Mouse (Mus musculus) CH12.LX (cell line): ENCODE results near the gene Retn. TPM values are rescaled to one million over a fixed set of nuclear protein-coding genes. Genes with fewer than 3 reads are reported as not detected.

Experiments
- DNase-seq: peaks from one replicate; pipeline ENCODE4 v3.0.0-alpha.2; 2013; ENCODE audit errors: extremely low read depth
- H3K27ac ChIP-seq: 2 replicates; pipeline ENCODE4 v1.5.1; 2012; ENCODE audit warnings: low read depth, mild to moderate bottlenecking, control low read depth, moderate library complexity; ENCODE audit not compliant: insufficient read depth
- H3K27me3 ChIP-seq: replicated peaks from 2 replicates; pipeline ENCODE3; 2012; ENCODE audit warnings: inconsistent platforms
- H3K36me3 ChIP-seq, 2 experiments: replicated peaks in 1 of 2; 2 replicates each; pipeline versions ENCODE3 to v1.6.1; 2012; ENCODE audit warnings: inconsistent platforms in 1 of 2, low read length in 1 of 2, mild to moderate bottlenecking in 1 of 2, mixed read lengths in 1 of 2, moderate library complexity in 1 of 2; ENCODE audit not compliant: control insufficient read depth in 1 of 2, insufficient read depth in 1 of 2
- H3K4me1 ChIP-seq, 2 experiments: 2 replicates each; pipeline ENCODE4 v1.6.1; 2012; ENCODE audit warnings: inconsistent platforms in 1 of 2, moderate library complexity in 1 of 2; ENCODE audit not compliant: insufficient read depth in 2 of 2, control insufficient read depth in 1 of 2
- H3K4me2 ChIP-seq: 2 replicates; pipeline ENCODE4 v1.6.1; 2012; ENCODE audit warnings: low read depth, mild to moderate bottlenecking, control low read depth; ENCODE audit not compliant: poor library complexity, insufficient read depth, severe bottlenecking
- H3K4me3 ChIP-seq, 3 experiments: fragments of 150-350 bp in 1 of 3; sonication (generic) in 1 of 3; replicated peaks in 1 of 3; 2 replicates each; pipeline versions ENCODE3 to v1.5.1; 2011 to 2012; ENCODE audit warnings: low read depth in 2 of 3, low read length in 2 of 3, mild to moderate bottlenecking in 2 of 3, moderate library complexity in 2 of 3, control low read depth in 1 of 3, improper control_type of control experiment in 1 of 3, inconsistent platforms in 1 of 3, mixed read lengths in 1 of 3; ENCODE audit not compliant: poor library complexity in 1 of 3
- H3K79me2 ChIP-seq: replicated peaks from 2 replicates; pipeline ENCODE4 v1.6.1; 2012; ENCODE audit warnings: mild to moderate bottlenecking, moderate library complexity; ENCODE audit not compliant: control insufficient read depth, poor library complexity, insufficient read depth, severe bottlenecking; ENCODE audit errors: extremely low read depth
- H3K9ac ChIP-seq: 2 replicates; pipeline ENCODE4 v1.6.1; 2012; ENCODE audit warnings: low read depth, mild to moderate bottlenecking, control low read depth, moderate library complexity; ENCODE audit not compliant: insufficient read depth
- H3K9me3 ChIP-seq: replicated peaks from 2 replicates; pipeline ENCODE3; 2012; ENCODE audit warnings: low read length, inconsistent platforms, mixed read lengths
- CHD1 ChIP-seq: IDR thresholded peaks from 2 replicates; pipeline ENCODE4 v1.6.1; 2012; ENCODE audit warnings: low read depth, low read length, improper control_type of control experiment, inconsistent platforms
- E2F4 ChIP-seq: IDR thresholded peaks from 2 replicates; pipeline ENCODE4 v1.6.1; 2011; ENCODE audit warnings: low read depth, low read length, improper control_type of control experiment; ENCODE audit not compliant: insufficient replicate concordance
- EP300 ChIP-seq: IDR thresholded peaks from 2 replicates; pipeline ENCODE4 v1.6.1; 2011; ENCODE audit warnings: low read length, improper control_type of control experiment
- ETS1 ChIP-seq: conservative IDR thresholded peaks from 2 replicates; pipeline ENCODE4 v1.6.1; 2012; ENCODE audit warnings: low read depth, mild to moderate bottlenecking, inconsistent platforms, low read length, improper control_type of control experiment, moderate library complexity
- HCFC1 ChIP-seq: IDR thresholded peaks from 2 replicates; pipeline ENCODE4 v1.6.1; 2012; ENCODE audit warnings: low read depth, mild to moderate bottlenecking, inconsistent platforms, low read length, improper control_type of control experiment
- JUN ChIP-seq: IDR thresholded peaks from 2 replicates; pipeline ENCODE4 v1.6.1; 2011; ENCODE audit warnings: low read depth, mild to moderate bottlenecking, low read length, improper control_type of control experiment, moderate library complexity; ENCODE audit not compliant: insufficient read depth
- KAT2A ChIP-seq: IDR thresholded peaks from 2 replicates; pipeline ENCODE4 v1.6.1; 2012; ENCODE audit warnings: low read length, improper control_type of control experiment, inconsistent platforms; ENCODE audit not compliant: insufficient replicate concordance
- MAFK ChIP-seq: IDR thresholded peaks from 2 replicates; pipeline ENCODE4 v1.6.1; 2011; ENCODE audit warnings: low read length, improper control_type of control experiment; ENCODE audit not compliant: insufficient replicate concordance
- MAX ChIP-seq: IDR thresholded peaks from 2 replicates; pipeline ENCODE4 v1.6.1; 2011; ENCODE audit warnings: low read length, improper control_type of control experiment
- MAZ ChIP-seq: IDR thresholded peaks from 2 replicates; pipeline ENCODE4 v1.6.1; 2012; ENCODE audit warnings: low read depth, mild to moderate bottlenecking, inconsistent platforms, low read length, improper control_type of control experiment, moderate library complexity
- MEF2A ChIP-seq: IDR thresholded peaks from 2 replicates; pipeline ENCODE4 v1.6.1; 2014; ENCODE audit warnings: low read depth, mild to moderate bottlenecking, inconsistent platforms, low read length, improper control_type of control experiment, borderline replicate concordance
- MXI1 ChIP-seq: IDR thresholded peaks from 2 replicates; pipeline ENCODE4 v1.6.1; 2011; ENCODE audit warnings: mild to moderate bottlenecking, low read depth, low read length, improper control_type of control experiment
- MYC ChIP-seq: IDR thresholded peaks from 2 replicates; pipeline ENCODE4 v1.6.1; 2011; ENCODE audit warnings: low read depth, mild to moderate bottlenecking, improper control_type of control experiment, low read length
- NELFE ChIP-seq: IDR thresholded peaks from 2 replicates; pipeline ENCODE4 v1.6.1; 2011; ENCODE audit warnings: low read depth, low read length, improper control_type of control experiment
- PAX5 ChIP-seq: IDR thresholded peaks from 2 replicates; pipeline ENCODE4 v1.6.1; 2012; ENCODE audit warnings: low read length, inconsistent platforms, mixed read lengths
- POLR2A ChIP-seq: IDR thresholded peaks from 2 replicates; pipeline ENCODE4 v1.6.1; 2011; ENCODE audit warnings: low read depth, mild to moderate bottlenecking, improper control_type of control experiment, low read length
- SIN3A ChIP-seq: IDR thresholded peaks from 2 replicates; pipeline ENCODE4 v1.6.1; 2012; ENCODE audit warnings: low read length, improper control_type of control experiment, inconsistent platforms
- SMC3 ChIP-seq: IDR thresholded peaks from 2 replicates; pipeline ENCODE4 v1.6.1; 2011; ENCODE audit warnings: low read depth, low read length, improper control_type of control experiment
- TCF12 ChIP-seq: IDR thresholded peaks from 2 replicates; pipeline ENCODE4 v1.6.1; 2014; ENCODE audit warnings: low read depth, mild to moderate bottlenecking, inconsistent platforms, low read length, improper control_type of control experiment
- UBTF ChIP-seq: IDR thresholded peaks from 2 replicates; pipeline ENCODE4 v1.6.1; 2012; ENCODE audit warnings: low read depth, mild to moderate bottlenecking, inconsistent platforms, low read length, improper control_type of control experiment, moderate library complexity
- USF1 ChIP-seq: IDR thresholded peaks from 2 replicates; pipeline ENCODE4 v1.6.1; 2014; ENCODE audit warnings: low read depth, mild to moderate bottlenecking, inconsistent platforms, low read length, improper control_type of control experiment
- ZC3H11A ChIP-seq: IDR thresholded peaks from 2 replicates; pipeline ENCODE4 v1.6.1; 2012; ENCODE audit warnings: low read depth, mild to moderate bottlenecking, inconsistent platforms, low read length, improper control_type of control experiment
- dilution Hi-C: fragments of 300-500 bp; cut with MboI; formaldehyde crosslinking; loops from 2 replicates; pipeline ENCODE4 v1.14.3; 2020; ENCODE audit warnings: low sequenced_read_pairs; ENCODE audit not compliant: extremely low pct_unique_long_range_greater_than_20kb, extremely low pct_ligation_motif_present
- in situ Hi-C: fragments of 300-500 bp; cut with MboI; formaldehyde crosslinking; loops from 3 replicates; pipeline ENCODE4 v1.14.3; 2019; ENCODE audit warnings: low sequenced_read_pairs, low pct_ligation_motif_present, low pct_unique_long_range_greater_than_20kb, mixed read lengths
- polyA plus RNA-seq: library from polyadenylated mRNA; unstranded; fragments of >175 nt; gene quantifications from 2 replicates; pipeline ENCODE4 v1.2.1, GENCODE M21; 2012; ENCODE audit warnings: low read depth; ENCODE audit not compliant: insufficient read length
- total RNA-seq, 2 experiments: library from RNA; depleted of rRNA; stranded (reverse); fragments of 300-350 nt in 1 of 2; fragments of >200 nt in 1 of 2; gene quantifications; 2 replicates each; pipeline ENCODE4 v1.2.3; 2012 to 2014

Gene Retn
- total and polyA plus RNA-seq, 3 experiments = 0.27 TPM; not detected in 2

DNA sequence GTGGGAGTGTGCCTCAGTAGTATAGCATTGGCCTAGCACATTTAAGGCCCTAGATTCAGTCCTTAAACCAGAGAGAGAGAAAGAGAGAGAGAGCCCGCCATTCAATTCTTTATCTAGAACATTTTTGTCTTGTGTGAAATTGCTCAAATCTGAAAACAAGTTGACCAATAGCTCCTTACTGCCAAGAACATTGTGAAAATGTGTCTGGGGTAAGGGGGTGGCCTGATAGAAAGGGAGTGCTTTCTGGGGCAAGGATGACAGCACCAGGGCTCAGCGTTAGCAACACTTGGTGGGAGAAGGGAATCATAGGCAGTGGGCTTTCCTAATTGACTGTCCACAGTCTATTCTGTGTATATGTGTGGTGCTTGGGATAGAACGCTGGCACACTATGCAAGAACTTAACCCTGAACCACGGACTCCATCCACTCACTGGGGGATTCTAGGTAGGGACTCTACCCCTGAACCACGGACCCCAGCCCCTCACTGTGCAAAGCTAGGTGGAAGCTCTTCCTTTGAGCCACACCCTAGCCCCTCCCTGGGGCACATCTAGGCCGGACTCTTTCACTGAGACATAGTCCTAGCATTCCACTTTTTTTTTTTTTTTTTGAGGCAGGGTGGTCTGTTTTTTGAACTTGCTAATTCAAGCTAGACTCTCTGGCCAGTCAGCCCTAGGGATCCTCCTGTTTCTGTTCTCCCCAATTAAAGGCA is 8.6 kb upstream of the Retn start:
- Histone ChIP-seq H3K79me2 (no peaks in the 10 kb centered on the region), H3K27me3 (no peaks in the 10 kb centered on the region), H3K9ac (no peak overlapping the region), H3K27ac (no peak overlapping the region), H3K36me3 (peaks cover 6 to 13% of the 10 kb centered on the region in 2 experiments), H3K4me1 (peaks cover 0 to 13% of the 10 kb centered on the region in 2 experiments; a peak in 2 of 4 replicates), H3K9me3 (no peaks in the 10 kb centered on the region), H3K4me2 (no peak overlapping the region), H3K4me3 (no peak overlapping the region)
- dilution Hi-C loops (no loop called here), in situ Hi-C loops (no loop called here)
- no peak for DNase-seq
- TF ChIP-seq SIN3A (no peak), MYC (no peak), JUN (no peak), MEF2A (no peak), USF1 (no peak), EP300 (no peak), MAFK (no peak), SMC3 (no peak), TCF12 (no peak), E2F4 (no peak), PAX5 (no peak)

DNA sequence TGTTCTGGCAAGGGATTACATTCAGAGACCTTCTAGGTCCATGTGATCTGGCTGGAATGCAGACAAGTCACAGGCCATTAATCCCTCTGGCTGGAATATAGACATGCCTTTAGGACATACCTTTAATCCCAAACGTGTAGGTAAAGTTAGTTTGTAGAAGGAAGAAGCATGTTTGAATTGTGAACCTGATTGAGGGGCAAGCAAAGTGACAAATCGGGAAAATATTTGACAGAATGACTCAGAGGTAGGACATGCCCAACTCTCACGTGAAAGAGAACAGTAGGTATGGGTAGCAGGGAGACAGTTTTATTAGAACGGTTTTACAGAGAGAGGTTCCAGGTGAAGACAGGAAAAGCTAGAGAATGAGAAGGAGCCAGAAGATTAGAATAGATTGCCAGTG is 8.0 kb upstream of the Retn start:
- no peak overlapping the region for H3K27ac ChIP-seq
- no peak overlapping the region for H3K9ac ChIP-seq
- H3K4me1 ChIP-seq = peaks cover 0 to 13% of the 10 kb centered on the region in 2 experiments; a peak in 2 of 4 replicates
- no peaks in the 10 kb centered on the region for H3K9me3 ChIP-seq
- in situ Hi-C loops (no loop called here), dilution Hi-C loops (no loop called here)
- H3K4me2 ChIP-seq = no peak overlapping the region
- DNase-seq = no peak
- TF ChIP-seq NELFE (no peak), ZC3H11A (no peak), KAT2A (no peak), ETS1 (no peak), USF1 (no peak), JUN (no peak), PAX5 (no peak), UBTF (no peak), MXI1 (no peak), POLR2A (no peak), MAX (no peak), MAZ (no peak), SMC3 (no peak), CHD1 (no peak), MAFK (no peak), SIN3A (no peak), MYC (no peak), HCFC1 (no peak)
- no peaks in the 10 kb centered on the region for H3K79me2 ChIP-seq
- H3K4me3 ChIP-seq = no peak overlapping the region
- H3K27me3 ChIP-seq = no peaks in the 10 kb centered on the region
- peaks cover 3 to 7% of the 10 kb centered on the region in 2 experiments for H3K36me3 ChIP-seq
